Mouse (Mus musculus) liver, adult 10 weeks (tissue): ENCODE results near the gene Olfr822. TPM values are rescaled to one million over a fixed set of nuclear protein-coding genes. Genes with fewer than 3 reads are reported as not detected.

Experiments
- polyA plus RNA-seq: library from polyadenylated mRNA; stranded (reverse); fragments of 350-450 nt; fragmentation: Illumina TruSeq; extraction: RNeasy Lipid Tissue Mini Kit (QIAGEN cat#74804); gene quantifications from one replicate; pipeline ENCODE4 v1.2.3, GENCODE M21; 2014; ENCODE audit warnings: low read depth, low replicate concordance

Olfr822 gene
- not detected for polyA plus RNA-seq

GRCm38 (mm10) chr10:130070910-130071309 is at the start of gene Olfr822:
Gene Olfr822 (plus strand): TSS chr10:130071210.

GRCm38 (mm10) chr10:130030048-130030447 is 41.0 kb upstream of the Olfr822 start, which contains the start of gene Olfr821:
Gene Olfr821 (plus strand): TSS chr10:130030348.

GRCm38 (mm10) chr10:130115283-130115682 is 44.3 kb downstream of the Olfr822 start, which contains the start of gene Olfr823:
Gene Olfr823 (minus strand): TSS chr10:130115383.

Other genes starting within 250 kb of the Olfr822 start
- gene Olfr812, start 225.1 kb upstream of the Olfr822 start, polyA plus RNA-seq: not detected
- not detected for gene Olfr813, start 215.8 kb upstream of the Olfr822 start, polyA plus RNA-seq
- gene Olfr814, start 191.4 kb upstream of the Olfr822 start, polyA plus RNA-seq: not detected
- gene Olfr815, start 165.3 kb upstream of the Olfr822 start, polyA plus RNA-seq: not detected
- gene Olfr816, start 155.6 kb upstream of the Olfr822 start, polyA plus RNA-seq: not detected
- gene Olfr818, start 122.1 kb upstream of the Olfr822 start, polyA plus RNA-seq: not detected
- gene Olfr819, start 103.9 kb upstream of the Olfr822 start, polyA plus RNA-seq: not detected
- not detected for gene Olfr247, start 95.1 kb upstream of the Olfr822 start, polyA plus RNA-seq
- gene Gm10310, start 86.1 kb upstream of the Olfr822 start, polyA plus RNA-seq: not detected
- gene Olfr820, start 58.6 kb upstream of the Olfr822 start, polyA plus RNA-seq: not detected
- gene Olfr821, start 40.9 kb upstream of the Olfr822 start, polyA plus RNA-seq: not detected
- gene Olfr823, start 44.2 kb downstream of the Olfr822 start, polyA plus RNA-seq: not detected
- gene Olfr824, start 58.8 kb downstream of the Olfr822 start, polyA plus RNA-seq: not detected
- not detected for gene Olfr825, start 95.6 kb downstream of the Olfr822 start, polyA plus RNA-seq
- not detected for gene Olfr826, start 113.0 kb downstream of the Olfr822 start, polyA plus RNA-seq
- gene Olfr827, start 143.2 kb downstream of the Olfr822 start, polyA plus RNA-seq: not detected
- gene Neurod4, start 209.0 kb downstream of the Olfr822 start, polyA plus RNA-seq: not detected